Mouse (Mus musculus): ENCODE results near the gene Foxred2. TPM values are rescaled to one million over a fixed set of nuclear protein-coding genes. Genes with fewer than 3 reads are reported as not detected.
A peak's percentile ranks its signal among the peaks of the same experiment; 100 is the strongest.

Foxred2 gene
- polyA plus RNA-seq, 1 experiment from 2014 or later: 4.4 TPM

DNA sequence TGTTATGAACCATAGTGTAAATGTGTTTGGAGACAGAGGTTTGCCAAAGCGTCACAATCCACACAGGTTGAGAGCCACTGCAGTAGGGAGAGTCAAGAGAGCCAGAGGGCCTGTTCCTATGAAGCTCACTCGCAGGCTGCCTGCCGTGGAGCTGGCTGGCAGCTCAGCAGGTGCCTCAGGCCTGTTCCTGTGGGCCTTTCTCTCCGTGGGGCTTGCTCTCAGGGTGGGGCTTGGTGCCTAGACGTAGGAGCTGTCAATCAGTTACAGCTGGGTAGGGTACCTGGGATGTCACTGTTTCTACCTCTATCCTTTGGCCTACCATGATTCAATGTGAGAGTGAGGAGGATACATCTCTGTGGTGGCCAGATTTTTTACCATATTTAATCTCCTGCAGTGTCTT lies 21.6 kb downstream of the Foxred2 start:
- ATAC-seq (ENCODE audit: low FRiP score): no peak
- WGBS: 68% methylated on average over 5 of the region's 5 CpGs
- H3K9me3 ChIP-seq (ENCODE audit: control insufficient read depth, low read length): no peaks in the 10 kb centered on the region
- H3K4me3 ChIP-seq (ENCODE audit: low read depth, low read length): no peak overlapping the region
- H3K4me2 ChIP-seq (replicated peaks; ENCODE audit: low read depth, low read length): no peak overlapping the region
- no peak overlapping the region for H3K27ac ChIP-seq (ENCODE audit: low read depth, low read length)
- H3K27me3 ChIP-seq (ENCODE audit: control insufficient read depth, insufficient read depth, low read length): no peaks in the 10 kb centered on the region
- no peaks in the 10 kb centered on the region for H3K36me3 ChIP-seq (ENCODE audit: control insufficient read depth, insufficient read depth, low read length)
- DNase-seq (ENCODE audit: low spot score): no peak
- no peak overlapping the region for H3K9ac ChIP-seq (ENCODE audit: low read depth, low read length)
- no peaks in the 10 kb centered on the region; the same call in 1 of the 2 replicates for H3K4me1 ChIP-seq (replicated peaks; ENCODE audit: control insufficient read depth, insufficient read depth, low read length)

DNA sequence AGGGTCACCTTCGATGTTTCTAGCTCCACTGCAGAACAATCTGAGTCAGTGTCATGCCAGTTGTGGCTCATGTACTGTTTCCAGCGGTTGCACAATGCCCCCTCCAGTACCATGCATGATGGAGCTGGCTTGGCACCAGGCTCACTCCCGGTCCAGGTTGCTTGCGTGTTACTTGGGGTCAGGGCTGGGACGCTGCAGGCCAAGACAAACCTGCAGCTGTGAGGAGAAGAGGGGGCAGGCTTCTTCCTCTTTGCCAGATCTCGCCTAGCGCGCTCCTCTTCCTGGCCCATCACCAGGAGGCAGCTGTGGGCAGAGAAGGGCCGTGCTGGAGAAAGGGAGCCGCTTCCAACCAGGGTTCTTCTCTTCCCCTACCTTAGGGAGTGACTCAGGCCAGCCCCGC lies 22.2 kb downstream of the Foxred2 start:
- Histone ChIP-seq H3K27ac (ENCODE audit: low read depth, low read length) (no peak overlapping the region), H3K4me1 (replicated peaks; ENCODE audit: control insufficient read depth, insufficient read depth, low read length) (peaks cover 3% of the 10 kb centered on the region; the same call in 1 of the 2 replicates), H3K9ac (ENCODE audit: low read depth, low read length) (0 out of 2 replicates have a peak overlapping the region, but pooled peaks have one; percentile 31), H3K4me3 (ENCODE audit: low read depth, low read length) (no peak overlapping the region), H3K36me3 (ENCODE audit: control insufficient read depth, insufficient read depth, low read length) (no peaks in the 10 kb centered on the region), H3K9me3 (ENCODE audit: control insufficient read depth, low read length) (no peaks in the 10 kb centered on the region), H3K4me2 (replicated peaks; ENCODE audit: low read depth, low read length) (no peak overlapping the region), H3K27me3 (ENCODE audit: control insufficient read depth, insufficient read depth, low read length) (no peaks in the 10 kb centered on the region)
- WGBS: 75% methylated on average over 11 of the region's 11 CpGs
- no peak for ATAC-seq (ENCODE audit: low FRiP score)
- no peak for DNase-seq (ENCODE audit: low spot score)

- WGBS: under 1% methylated on average over 14 of the region's 14 CpGs
- no peaks in the 10 kb centered on the region for H3K36me3 ChIP-seq (ENCODE audit: control insufficient read depth, insufficient read depth, low read length)
- H3K27ac ChIP-seq (ENCODE audit: low read depth, low read length): no peak overlapping the region
- H3K4me3 ChIP-seq (ENCODE audit: low read depth, low read length): no peak overlapping the region
- no peaks in the 10 kb centered on the region for H3K9me3 ChIP-seq (ENCODE audit: control insufficient read depth, low read length)
- H3K27me3 ChIP-seq (ENCODE audit: control insufficient read depth, insufficient read depth, low read length): no peaks in the 10 kb centered on the region
- H3K9ac ChIP-seq (ENCODE audit: low read depth, low read length): 0 out of 2 replicates have a peak overlapping the region, but pooled peaks have one; percentile 42
- peak; percentile 56; the same call in 1 of the 2 replicates for ATAC-seq (ENCODE audit: low FRiP score)
- no peak overlapping the region; the same call in 1 of the 2 replicates for H3K4me2 ChIP-seq (replicated peaks; ENCODE audit: low read depth, low read length)
- DNase-seq (ENCODE audit: low spot score): peak; percentile 97
- H3K4me1 ChIP-seq (replicated peaks; ENCODE audit: control insufficient read depth, insufficient read depth, low read length): peaks cover 3% of the 10 kb centered on the region; the same call in 1 of the 2 replicates
These were observed 22.8 kb downstream of the Foxred2 start for GRCm38 (mm10) chr15:77933770-77934169.

DNA sequence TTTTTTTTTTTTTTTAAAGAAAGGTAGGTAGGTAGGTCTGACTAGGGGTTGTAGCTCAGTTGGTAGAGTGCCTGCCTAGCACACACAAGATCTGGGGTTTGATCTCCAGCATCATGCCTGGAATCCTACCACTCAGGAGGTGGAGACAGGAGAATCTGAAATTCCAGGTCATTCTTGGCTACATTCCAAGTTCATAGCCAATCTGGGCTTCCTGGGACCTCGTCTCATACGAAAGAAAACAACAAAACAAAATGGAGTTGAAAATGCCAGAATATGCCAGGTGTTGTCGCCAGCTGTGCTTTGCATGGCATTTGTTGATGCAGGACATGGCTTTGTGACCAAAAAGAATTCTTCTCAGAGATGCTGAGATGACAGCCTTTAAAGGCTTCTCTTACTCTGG lies 23.3 kb downstream of the Foxred2 start:
- ATAC-seq (ENCODE audit: low FRiP score): no peak
- no peak for DNase-seq (ENCODE audit: low spot score)
- Histone ChIP-seq H3K36me3 (ENCODE audit: control insufficient read depth, insufficient read depth, low read length) (no peaks in the 10 kb centered on the region), H3K9ac (ENCODE audit: low read depth, low read length) (no peak overlapping the region), H3K4me2 (replicated peaks; ENCODE audit: low read depth, low read length) (no peak overlapping the region; the same call in 1 of the 2 replicates), H3K4me3 (ENCODE audit: low read depth, low read length) (no peak overlapping the region), H3K4me1 (replicated peaks; ENCODE audit: control insufficient read depth, insufficient read depth, low read length) (peaks cover 3% of the 10 kb centered on the region; the same call in 1 of the 2 replicates), H3K27me3 (ENCODE audit: control insufficient read depth, insufficient read depth, low read length) (no peaks in the 10 kb centered on the region), H3K27ac (ENCODE audit: low read depth, low read length) (no peak overlapping the region), H3K9me3 (ENCODE audit: control insufficient read depth, low read length) (no peaks in the 10 kb centered on the region)
- 79% methylated on average over 3 of the region's 3 CpGs for WGBS

DNA sequence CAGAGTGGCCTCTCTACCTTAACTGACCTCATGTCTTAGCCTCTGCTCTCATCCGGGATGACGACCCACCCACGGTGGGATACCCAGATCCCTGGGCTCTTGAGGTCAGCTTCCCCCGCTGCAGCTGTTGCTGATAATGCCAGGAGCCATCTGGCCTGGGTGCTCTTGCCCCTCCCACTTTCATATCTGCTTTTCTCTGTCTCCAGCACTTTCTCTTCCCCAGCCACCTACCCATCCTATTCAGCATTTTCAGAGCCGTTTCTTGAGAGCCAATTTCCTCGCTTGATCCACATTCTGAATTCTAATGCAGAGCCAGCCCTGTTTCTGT lies 24.9 kb downstream of the Foxred2 start:
- Histone ChIP-seq H3K36me3 (ENCODE audit: control insufficient read depth, insufficient read depth, low read length) (no peaks in the 10 kb centered on the region), H3K9ac (ENCODE audit: low read depth, low read length) (no peak overlapping the region), H3K4me2 (replicated peaks; ENCODE audit: low read depth, low read length) (no peak overlapping the region), H3K27ac (ENCODE audit: low read depth, low read length) (no peak overlapping the region), H3K9me3 (ENCODE audit: control insufficient read depth, low read length) (no peaks in the 10 kb centered on the region), H3K4me3 (ENCODE audit: low read depth, low read length) (no peak overlapping the region), H3K27me3 (ENCODE audit: control insufficient read depth, insufficient read depth, low read length) (no peaks in the 10 kb centered on the region), H3K4me1 (replicated peaks; ENCODE audit: control insufficient read depth, insufficient read depth, low read length) (peaks cover 6% of the 10 kb centered on the region; the same call in 1 of the 2 replicates)
- DNase-seq (ENCODE audit: low spot score) (no peak), ATAC-seq (ENCODE audit: low FRiP score) (no peak)
- WGBS: 67% methylated on average over 6 of the region's 6 CpGs

- H3K9ac ChIP-seq (ENCODE audit: low read depth, low read length): no peak overlapping the region
- no peak overlapping the region for H3K27ac ChIP-seq (ENCODE audit: low read depth, low read length)
- H3K4me3 ChIP-seq (ENCODE audit: low read depth, low read length): no peak overlapping the region
- no peak for DNase-seq (ENCODE audit: low spot score)
- H3K4me1 ChIP-seq (replicated peaks; ENCODE audit: control insufficient read depth, insufficient read depth, low read length): peaks cover 6% of the 10 kb centered on the region; the same call in 1 of the 2 replicates
- no peak for ATAC-seq (ENCODE audit: low FRiP score)
- H3K36me3 ChIP-seq (ENCODE audit: control insufficient read depth, insufficient read depth, low read length): no peaks in the 10 kb centered on the region
- H3K4me2 ChIP-seq (replicated peaks; ENCODE audit: low read depth, low read length): no peak overlapping the region
- no peaks in the 10 kb centered on the region for H3K9me3 ChIP-seq (ENCODE audit: control insufficient read depth, low read length)
- H3K27me3 ChIP-seq (ENCODE audit: control insufficient read depth, insufficient read depth, low read length): no peaks in the 10 kb centered on the region
- 80% methylated on average over 6 of the region's 6 CpGs for WGBS
These were observed 25.4 kb downstream of the Foxred2 start for GRCm38 (mm10) chr15:77930986-77931688.

DNA sequence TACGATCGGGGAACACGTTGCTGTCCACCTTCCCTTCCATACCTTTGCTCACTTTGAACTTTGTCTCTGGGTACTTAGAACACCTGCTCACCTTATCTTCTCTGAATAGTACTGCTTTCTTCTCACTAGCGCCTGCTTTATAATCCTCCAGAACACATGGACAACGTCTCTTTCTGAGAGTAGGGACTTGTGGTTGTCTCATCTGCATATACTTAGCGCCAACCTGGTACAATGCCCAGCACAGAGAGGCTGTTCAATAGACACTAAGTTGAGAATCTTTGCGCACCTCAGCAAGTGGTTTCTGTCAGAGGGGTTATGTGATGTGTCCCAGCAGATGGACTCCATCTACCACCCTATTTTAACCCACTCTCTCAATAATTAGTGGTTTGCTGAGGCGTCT lies 26.7 kb downstream of the Foxred2 start:
- H3K27ac ChIP-seq (ENCODE audit: low read depth, low read length): no peak overlapping the region
- no peaks in the 10 kb centered on the region for H3K9me3 ChIP-seq (ENCODE audit: control insufficient read depth, low read length)
- H3K27me3 ChIP-seq (ENCODE audit: control insufficient read depth, insufficient read depth, low read length): no peaks in the 10 kb centered on the region
- WGBS: 53% methylated on average over 8 of the region's 8 CpGs
- H3K4me3 ChIP-seq (ENCODE audit: low read depth, low read length): peak overlapping the region; percentile 43
- H3K4me1 ChIP-seq (replicated peaks; ENCODE audit: control insufficient read depth, insufficient read depth, low read length): peaks cover 6% of the 10 kb centered on the region; the same call in 1 of the 2 replicates
- ATAC-seq (ENCODE audit: low FRiP score) (no peak), DNase-seq (ENCODE audit: low spot score) (no peak)
- H3K4me2 ChIP-seq (replicated peaks; ENCODE audit: low read depth, low read length): peak overlapping the region; percentile 75
- H3K9ac ChIP-seq (ENCODE audit: low read depth, low read length): peak overlapping the region; percentile 62
- H3K36me3 ChIP-seq (ENCODE audit: control insufficient read depth, insufficient read depth, low read length): no peaks in the 10 kb centered on the region

DNA sequence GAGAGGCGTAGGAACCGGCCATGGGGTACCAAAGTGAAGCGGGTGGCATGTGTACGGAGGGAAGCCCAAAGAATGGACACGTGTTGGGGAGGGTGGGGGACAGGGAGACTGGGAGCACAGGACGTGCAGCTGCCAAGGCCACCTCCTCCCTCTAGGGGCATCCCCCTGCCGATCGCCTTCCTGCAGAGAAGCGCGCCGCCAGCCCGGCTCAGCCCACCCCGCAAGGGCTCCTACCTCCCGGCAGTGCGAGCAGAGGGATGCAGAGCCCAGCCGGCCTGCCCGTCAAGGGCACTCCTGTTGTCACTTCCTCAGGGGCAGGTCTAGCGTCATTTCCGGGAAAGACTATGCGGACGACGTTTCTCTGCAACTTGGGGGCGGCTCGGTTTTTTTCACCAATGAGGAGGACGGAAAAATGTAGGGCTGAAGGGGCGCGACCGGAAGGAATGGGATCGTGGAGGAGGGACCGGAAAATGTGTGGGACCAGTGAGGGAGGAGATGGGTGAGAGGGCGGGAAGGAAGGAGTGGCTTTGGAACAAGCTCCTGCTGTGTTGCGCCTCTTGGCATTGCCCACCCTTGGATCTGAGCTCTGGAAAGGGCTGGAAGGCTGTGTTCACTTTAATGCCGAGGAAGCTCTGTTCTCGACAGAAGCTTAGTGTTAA lies 27.7 kb downstream of the Foxred2 start, which contains the start of gene Txn2:
Txn2 (minus strand) TSS at position 334 of the 659 bp plus-strand sequence.
- no peaks in the 10 kb centered on the region for H3K9me3 ChIP-seq (ENCODE audit: control insufficient read depth, low read length)
- H3K4me1 ChIP-seq (replicated peaks; ENCODE audit: control insufficient read depth, insufficient read depth, low read length): peaks cover 6% of the 10 kb centered on the region; the same call in 1 of the 2 replicates
- peak within 1 kb of the TSS; percentile 34 for H3K27ac ChIP-seq (ENCODE audit: low read depth, low read length)
- H3K4me3 ChIP-seq (ENCODE audit: low read depth, low read length): peak within 1 kb of the TSS; percentile 43
- WGBS: under 1% methylated on average over 34 of the region's 34 CpGs
- peak within 1 kb of the TSS; percentile 62 for H3K9ac ChIP-seq (ENCODE audit: low read depth, low read length)
- H3K36me3 ChIP-seq (ENCODE audit: control insufficient read depth, insufficient read depth, low read length): peaks cover 5% of the 10 kb centered on the region
- no peaks in the 10 kb centered on the region for H3K27me3 ChIP-seq (ENCODE audit: control insufficient read depth, insufficient read depth, low read length)
- peak within 1 kb of the TSS; percentile 75 for H3K4me2 ChIP-seq (replicated peaks; ENCODE audit: low read depth, low read length)
- ATAC-seq (ENCODE audit: low FRiP score): peak; percentile 97
- peak; percentile 96 for DNase-seq (ENCODE audit: low spot score)
